Mouse (Mus musculus) liver, embryonic 14.5 days (tissue): ENCODE data around the gene Pqlc3. TPM values are rescaled to one million over a fixed set of nuclear protein-coding genes. Genes with fewer than 3 reads are reported as not detected.

ENCODE experiments used
- ATAC-seq: fragments of 200-750 bp; cut with Nextera tagmentation; 2 replicates; pipeline ENCODE4 v1.8.0; 2017; ENCODE audit warnings: moderate number of reproducible peaks, mild to moderate bottlenecking, moderate library complexity; ENCODE audit not compliant: insufficient read depth
- DNase-seq, 3 experiments: peaks; one replicate each; pipeline ENCODE4 v3.0.0-alpha.2; 2012 to 2013; ENCODE audit warnings: low read depth in 3 of 3, low spot score in 3 of 3
- H3K27ac ChIP-seq: fragments of 300-500 bp; sonication (generic); 2 replicates; pipeline ENCODE4 v1.5.1; 2014; ENCODE audit warnings: moderate library complexity, mild to moderate bottlenecking, control low read depth, inconsistent platforms
- H3K27me3 ChIP-seq: fragments of 300-500 bp; sonication (generic); 2 replicates; pipeline ENCODE4 v1.6.1; 2014; ENCODE audit warnings: mild to moderate bottlenecking, low read length, moderate library complexity; ENCODE audit not compliant: control insufficient read depth, insufficient read depth
- H3K36me3 ChIP-seq: fragments of 300-500 bp; sonication (generic); replicated peaks from 2 replicates; pipeline ENCODE4 v1.6.1; 2014; ENCODE audit warnings: low read depth; ENCODE audit not compliant: control insufficient read depth, insufficient read depth
- H3K4me1 ChIP-seq, 2 experiments: fragments of 200-500 bp in 1 of 2; fragments of 300-500 bp in 1 of 2; sonication (generic) in 1 of 2; replicated peaks; 2 replicates each; pipeline ENCODE4 v1.6.1; 2012 to 2014; ENCODE audit warnings: antibody characterized with exemption in 1 of 2, inconsistent platforms in 1 of 2, low read length in 1 of 2; ENCODE audit not compliant: control insufficient read depth in 2 of 2, insufficient read depth in 2 of 2
- H3K4me2 ChIP-seq: fragments of 300-500 bp; sonication (generic); 2 replicates; pipeline ENCODE4 v1.6.1; 2014; ENCODE audit warnings: low read depth, mild to moderate bottlenecking, control low read depth, moderate library complexity
- H3K4me3 ChIP-seq, 2 experiments: fragments of 200-500 bp in 1 of 2; fragments of 300-500 bp in 1 of 2; sonication (generic) in 1 of 2; 2 replicates each; pipeline ENCODE4 v1.5.1; 2012 to 2014; ENCODE audit warnings: low read depth in 2 of 2, low read length in 2 of 2, mild to moderate bottlenecking in 2 of 2, control low read depth in 1 of 2, inconsistent platforms in 1 of 2, moderate library complexity in 1 of 2; ENCODE audit not compliant: insufficient read depth in 1 of 2
- H3K9ac ChIP-seq: fragments of 300-500 bp; sonication (generic); replicated peaks from 2 replicates; pipeline ENCODE4 v1.6.1; 2014; ENCODE audit warnings: mild to moderate bottlenecking, control low read depth, moderate library complexity
- H3K9me3 ChIP-seq: fragments of 300-500 bp; sonication (generic); 2 replicates; pipeline ENCODE4 v1.6.1; 2016; ENCODE audit warnings: low read length, mixed read lengths; ENCODE audit not compliant: control insufficient read depth
- CTCF ChIP-seq: IDR thresholded peaks from 2 replicates; pipeline ENCODE4 v1.5.1; 2016; ENCODE audit warnings: antibody characterized with exemption, low read depth, control low read depth
- EP300 ChIP-seq: IDR thresholded peaks from 2 replicates; pipeline ENCODE4 v1.6.1; 2016; ENCODE audit warnings: antibody characterized with exemption, low read depth
- WGBS: fragments of 180-500 bp; shearing (Covaris S2); extraction: QIAGEN DNeasy Blood & Tissue Kit; methylation state at CpG from one replicate; pipeline ENCODE4 v1.1.7; 2014; ENCODE audit not compliant: insufficient replicate concordance; 5-methylcytosine and 5-hydroxymethylcytosine counted together
- polyA plus RNA-seq, 2 experiments: library from polyadenylated mRNA; depleted of rRNA in 1 of 2; stranded (reverse) in 1 of 2; unstranded in 1 of 2; fragments of >200 nt; fragmentation: Nextera tagmentation in 1 of 2; extraction: Ambion mirVana in 1 of 2; gene quantifications; 2 replicates each; pipeline versions ENCODE4 v1.2.1 to v1.2.3; 2012 to 2014

Gene Pqlc3
- polyA plus RNA-seq, 2 experiments: 3.3 to 5.0 TPM

GRCm38 (mm10) chr12:16994291-16994690, 5.9 kb downstream of the Pqlc3 start:
- 71% methylated on average over 2 of the region's 2 CpGs for WGBS
- no peak for TF ChIP-seq EP300
- TF ChIP-seq CTCF: no peak
- ATAC-seq: no peak

GRCm38 (mm10) chr12:16992355-16992754, 7.9 kb downstream of the Pqlc3 start:
- Histone ChIP-seq H3K27me3 (no peaks in the 10 kb centered on the region), H3K36me3 (no peaks in the 10 kb centered on the region), H3K4me1 (0 out of 4 replicates have a peak, but pooled peaks cover 0 to 3% of the 10 kb centered on the region in 2 experiments), H3K9ac (no peak overlapping the region), H3K9me3 (no peaks in the 10 kb centered on the region), H3K4me2 (no peak overlapping the region), H3K27ac (no peak overlapping the region), H3K4me3 (no peak overlapping the region)
- DNase-seq: no peak
- no peak for TF ChIP-seq EP300
- TF ChIP-seq CTCF: no peak
- 85% methylated on average over 2 of the region's 2 CpGs for WGBS
- no peak for ATAC-seq

More at GRCm38 (mm10) chr12:16994291-16994690, 5.9 kb downstream of the Pqlc3 start:
- H3K9me3 ChIP-seq: no peaks in the 10 kb centered on the region
- no peak for DNase-seq
- no peak overlapping the region for H3K9ac ChIP-seq
- H3K27ac ChIP-seq: no peak overlapping the region
- peaks cover 4% of the 10 kb centered on the region for H3K27me3 ChIP-seq
- no peak overlapping the region for H3K4me3 ChIP-seq
- no peak overlapping the region for H3K4me2 ChIP-seq
- no peaks in the 10 kb centered on the region for H3K36me3 ChIP-seq
- H3K4me1 ChIP-seq: peaks cover 3 to 10% of the 10 kb centered on the region in 2 experiments; a peak in 3 of 4 replicates

DNA sequence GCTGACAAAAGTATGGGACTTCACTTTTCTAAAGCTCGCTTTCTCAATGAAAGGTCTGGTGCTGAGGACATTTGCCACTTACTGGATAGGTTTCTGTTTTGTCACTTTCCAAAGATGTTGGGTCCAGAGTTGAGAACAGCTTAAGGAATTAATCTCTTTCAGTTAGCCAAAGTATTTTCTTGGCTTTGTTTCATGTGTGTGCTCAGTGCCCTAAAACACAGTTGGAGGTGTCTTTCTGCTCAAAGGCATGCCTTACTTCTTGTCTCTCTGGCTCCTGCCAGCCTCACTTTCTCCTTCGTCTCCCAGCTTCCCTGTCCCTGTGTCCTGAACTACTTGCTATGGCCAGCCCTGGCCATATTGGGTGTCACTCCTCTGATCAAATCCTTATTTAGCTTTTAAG, 8.8 kb downstream of the Pqlc3 start:
- no peak for TF ChIP-seq EP300
- TF ChIP-seq CTCF: no peak
- Histone ChIP-seq H3K4me3 (no peak overlapping the region), H3K27ac (no peak overlapping the region), H3K4me2 (no peak overlapping the region), H3K27me3 (no peaks in the 10 kb centered on the region), H3K4me1 (0 out of 4 replicates have a peak, but pooled peaks cover 0 to 3% of the 10 kb centered on the region in 2 experiments), H3K9me3 (no peaks in the 10 kb centered on the region), H3K9ac (no peak overlapping the region), H3K36me3 (no peaks in the 10 kb centered on the region)
- 84% methylated on average over 2 of the region's 2 CpGs for WGBS
- no peak for ATAC-seq
- no peak for DNase-seq

GRCm38 (mm10) chr12:16985778-16986177, 14.4 kb downstream of the Pqlc3 start:
- WGBS: 71% methylated on average over 1 of the region's 1 CpGs
- no peak overlapping the region for H3K9ac ChIP-seq
- no peak for TF ChIP-seq EP300
- no peak for TF ChIP-seq CTCF
- no peaks in the 10 kb centered on the region for H3K9me3 ChIP-seq
- no peaks in the 10 kb centered on the region for H3K4me1 ChIP-seq
- H3K36me3 ChIP-seq: peaks cover 7% of the 10 kb centered on the region
- ATAC-seq: no peak
- H3K27me3 ChIP-seq: no peaks in the 10 kb centered on the region
- DNase-seq: no peak
- H3K27ac ChIP-seq: no peak overlapping the region
- H3K4me3 ChIP-seq: no peak overlapping the region
- no peak overlapping the region for H3K4me2 ChIP-seq

- Histone ChIP-seq H3K4me2 (no peak overlapping the region), H3K4me3 (no peak overlapping the region), H3K9me3 (no peaks in the 10 kb centered on the region), H3K27ac (no peak overlapping the region), H3K27me3 (no peaks in the 10 kb centered on the region), H3K9ac (no peak overlapping the region), H3K4me1 (no peaks in the 10 kb centered on the region), H3K36me3 (peaks cover 44% of the 10 kb centered on the region)
- no peak for DNase-seq
- TF ChIP-seq EP300 (no peak), CTCF (no peak)
- no peak for ATAC-seq
Measured at GRCm38 (mm10) chr12:16977120-16977519, 23.1 kb downstream of the Pqlc3 start.
